Mouse (Mus musculus): Measurements from ENCODE around the gene Inhbc. TPM values are rescaled to one million over a fixed set of nuclear protein-coding genes. Genes with fewer than 3 reads are reported as not detected.
A peak's percentile ranks its signal among the peaks of the same experiment; 100 is the strongest.

Gene Inhbc
- polyA plus RNA-seq, 1 experiment from 2014 or later: not detected

GRCm38 (mm10) chr10:127339683-127340576, 30.3 kb downstream of the Inhbc start:
- CTCF ChIA-PET: interaction anchor here (0.6 to 2.3 kb wide), 13 partner anchors 11 to 197 kb away, joined by 3 to 17 read pairs (median 4); partner anchors contain the start of genes Arhgap9, Mars and R3hdm2
- peaks cover 5% of the 10 kb centered on the region for H3K27me3 ChIP-seq
- POLR2A ChIA-PET: interaction anchor here (0.9 kb wide), 1 partner anchor 40 kb away, joined by 3 read pairs; the partner anchor contains the start of gene R3hdm2
- DNase-seq (ENCODE audit: low read depth, low spot score) (no peak), ATAC-seq (no peak)
- in situ Hi-C loops (cut with MboI; ENCODE audit: low pct_unique_long_range_greater_than_20kb): no loop called here
- no peak for TF ChIP-seq CTCF (IDR thresholded peaks at IDR 0.05)

- in situ Hi-C loops (cut with MboI; ENCODE audit: low pct_unique_long_range_greater_than_20kb): no loop called here
- peak; percentile 75 for DNase-seq (ENCODE audit: low read depth, low spot score)
- peaks cover 7% of the 10 kb centered on the region for H3K27me3 ChIP-seq
- TF ChIP-seq CTCF (IDR thresholded peaks at IDR 0.05): no peak
- CTCF ChIA-PET: interaction anchor here (0.6 to 2.3 kb wide), 19 partner anchors 9 to 198 kb away, joined by 3 to 17 read pairs (median 3); partner anchors contain the start of genes Arhgap9, Mars and R3hdm2
- POLR2A ChIA-PET: interaction anchor here (0.9 kb wide), 1 partner anchor 41 kb away, joined by 3 read pairs; the partner anchor contains the start of gene R3hdm2
- peak; percentile 75 for ATAC-seq
These were observed 31.1 kb downstream of the Inhbc start for GRCm38 (mm10) chr10:127338930-127339682.

DNA sequence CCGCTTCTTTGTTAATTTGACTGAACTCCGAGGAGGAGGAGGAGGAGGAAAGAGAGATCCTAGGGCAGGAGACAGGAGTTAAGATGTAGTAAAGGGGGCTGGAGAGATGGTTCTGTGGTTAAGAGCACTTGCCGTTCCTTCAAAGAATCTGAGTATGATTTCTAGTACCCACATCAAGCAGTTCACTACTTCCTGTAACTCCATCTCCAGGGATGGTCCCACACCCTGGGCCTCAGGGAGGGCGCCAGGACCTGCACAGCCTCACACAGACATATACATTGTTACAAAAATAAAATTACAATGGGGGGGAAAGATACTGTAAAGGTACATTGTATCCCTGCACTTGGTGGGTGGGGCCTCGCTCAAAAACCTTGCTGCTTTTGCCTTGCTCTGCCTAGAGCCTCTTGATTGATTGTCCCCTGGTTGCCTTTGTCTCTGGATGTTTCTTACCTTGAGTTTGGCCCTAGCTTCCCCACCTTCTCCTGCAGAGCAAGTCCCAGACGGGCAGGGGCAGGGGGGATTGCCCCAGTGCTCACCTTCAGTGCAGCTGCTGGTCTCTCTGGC, 32.6 kb downstream of the Inhbc start:
- ChIA-PET CTCF (interaction anchor here (1.1 to 2.3 kb wide), 5 partner anchors 8 to 175 kb away, joined by 3 to 17 read pairs (median 4); partner anchors contain the start of gene Arhgap9), POLR2A (interaction anchor here (0.6 kb wide), 1 partner anchor 44 kb away, joined by 5 read pairs; no protein-coding TSS in a partner anchor)
- in situ Hi-C loops (cut with MboI; ENCODE audit: low pct_unique_long_range_greater_than_20kb): no loop called here
- no peak for DNase-seq (ENCODE audit: low read depth, low spot score)
- no peak for TF ChIP-seq CTCF (IDR thresholded peaks at IDR 0.05)
- H3K27me3 ChIP-seq: peaks cover 7% of the 10 kb centered on the region
- ATAC-seq: no peak

- POLR2A ChIA-PET: no interaction called here
- no peak for TF ChIP-seq CTCF (IDR thresholded peaks at IDR 0.05)
- in situ Hi-C loops (cut with MboI; ENCODE audit: low pct_unique_long_range_greater_than_20kb): no loop called here
- CTCF ChIA-PET: no interaction called here
- no peak for DNase-seq (ENCODE audit: low read depth, low spot score)
- peaks cover 7% of the 10 kb centered on the region for H3K27me3 ChIP-seq
- no peak for ATAC-seq
These were observed 33.3 kb downstream of the Inhbc start for GRCm38 (mm10) chr10:127336952-127337351.

DNA sequence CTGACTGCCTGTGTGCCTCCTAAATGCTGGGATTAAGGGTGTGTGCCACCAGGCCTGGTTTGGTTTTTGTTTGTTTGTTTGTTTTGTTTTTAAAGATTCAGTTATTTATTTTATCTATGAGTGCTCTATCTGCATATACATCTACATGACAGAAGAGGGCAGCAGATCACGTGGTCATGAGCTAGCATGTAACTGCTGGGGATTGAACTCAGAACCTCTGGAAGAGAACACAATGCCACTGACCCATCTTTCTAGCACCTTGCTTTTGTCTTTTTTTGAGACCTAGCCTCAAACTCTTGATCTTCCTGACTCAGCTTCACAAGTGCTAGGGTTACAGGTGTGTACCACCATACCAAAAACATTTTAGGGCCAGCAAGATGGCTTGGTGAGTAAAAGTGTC, 35.0 kb downstream of the Inhbc start:
- DNase-seq (ENCODE audit: low read depth, low spot score): no peak
- CTCF ChIA-PET: interaction anchor here (1.2 kb wide), 1 partner anchor 77 kb away, joined by 3 read pairs; no protein-coding TSS in a partner anchor

GRCm38 (mm10) chr10:127333152-127333551, 37.1 kb downstream of the Inhbc start:
- H3K27me3 ChIP-seq: peaks cover 10% of the 10 kb centered on the region
- ATAC-seq: no peak
- ChIA-PET CTCF (no interaction called here), POLR2A (interaction anchor here (0.6 kb wide), 1 partner anchor 198 kb away, joined by 5 read pairs; no protein-coding TSS in a partner anchor)
- in situ Hi-C loops (cut with MboI; ENCODE audit: low pct_unique_long_range_greater_than_20kb): no loop called here
- no peak for DNase-seq (ENCODE audit: low read depth, low spot score)
- no peak for TF ChIP-seq CTCF (IDR thresholded peaks at IDR 0.05)

More for the DNA sequence above, 35.0 kb downstream of the Inhbc start:
- no peak for TF ChIP-seq CTCF (IDR thresholded peaks at IDR 0.05)
- POLR2A ChIA-PET: no interaction called here
- peaks cover 5% of the 10 kb centered on the region for H3K27me3 ChIP-seq
- in situ Hi-C loops (cut with MboI; ENCODE audit: low pct_unique_long_range_greater_than_20kb): no loop called here
- ATAC-seq: no peak

DNA sequence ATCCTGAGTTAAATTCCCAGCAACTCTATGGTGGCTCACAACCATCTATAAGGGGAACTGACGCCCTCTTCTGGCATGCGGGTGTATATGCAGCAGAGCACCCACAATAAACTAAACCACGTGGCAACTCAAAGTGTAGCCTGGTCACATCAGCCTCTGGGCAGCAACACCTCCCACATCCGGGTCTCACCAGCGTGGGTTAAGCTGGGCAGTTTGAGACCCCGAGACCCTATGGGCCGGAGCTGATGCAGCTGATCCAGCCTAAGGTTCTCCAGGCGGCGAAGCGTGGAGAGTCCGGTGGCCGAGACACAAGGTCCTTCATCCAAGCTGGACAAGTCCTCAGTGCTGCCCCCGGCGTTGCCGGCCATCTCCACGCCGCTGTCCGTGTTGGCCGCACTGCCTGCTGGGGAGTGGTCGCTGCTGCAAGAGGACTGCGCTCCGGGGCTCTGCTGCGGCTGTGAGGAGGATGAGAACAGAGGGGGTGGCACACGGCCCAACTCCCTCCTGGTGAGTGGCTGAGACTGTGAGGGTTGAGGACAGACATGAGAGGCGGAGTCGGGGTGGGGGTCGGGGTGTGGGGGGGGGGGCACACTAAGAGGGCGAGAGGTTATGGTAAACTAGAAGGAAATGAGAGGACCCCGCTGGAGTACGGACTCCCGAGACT, 37.9 kb downstream of the Inhbc start:
- ChIA-PET CTCF (no interaction called here), POLR2A (no interaction called here)
- DNase-seq (ENCODE audit: low read depth, low spot score) (no peak), ATAC-seq (no peak)
- no peak for TF ChIP-seq CTCF (IDR thresholded peaks at IDR 0.05)
- in situ Hi-C loops (cut with MboI; ENCODE audit: low pct_unique_long_range_greater_than_20kb): no loop called here
- H3K27me3 ChIP-seq: peaks cover 10% of the 10 kb centered on the region

- ChIA-PET POLR2A (no interaction called here), CTCF (interaction anchor here (0.8 kb wide), 1 partner anchor 8 kb away, joined by 4 read pairs; no protein-coding TSS in a partner anchor)
- in situ Hi-C loops (cut with MboI; ENCODE audit: low pct_unique_long_range_greater_than_20kb): no loop called here
- H3K27me3 ChIP-seq: peaks cover 18% of the 10 kb centered on the region
- ATAC-seq: no peak
- TF ChIP-seq CTCF (IDR thresholded peaks at IDR 0.05): no peak
- DNase-seq (ENCODE audit: low read depth, low spot score): no peak
These were observed 40.0 kb downstream of the Inhbc start for GRCm38 (mm10) chr10:127330212-127330611.

- TF ChIP-seq CTCF (IDR thresholded peaks at IDR 0.05): no peak
- in situ Hi-C loops (cut with MboI; ENCODE audit: low pct_unique_long_range_greater_than_20kb): loop anchor here (10.0 kb wide), 1 partner anchor 213 kb away; no protein-coding TSS in a partner anchor
- ChIA-PET CTCF (interaction anchor here (0.9 to 2.2 kb wide), 2 partner anchors 11 to 15 kb away, joined by 4 to 11 read pairs; no protein-coding TSS in a partner anchor), POLR2A (no interaction called here)
- DNase-seq (ENCODE audit: low read depth, low spot score): no peak
- no peak for ATAC-seq
- peaks cover 13% of the 10 kb centered on the region for H3K27me3 ChIP-seq
These were observed 42.6 kb downstream of the Inhbc start for GRCm38 (mm10) chr10:127327461-127328145.
